Mouse (Mus musculus) heart, adult 2 months (tissue): ENCODE results near the gene Olfr6. TPM values are rescaled to one million over a fixed set of nuclear protein-coding genes. Genes with fewer than 3 reads are reported as not detected.
"Not testable (repeated sequence)": the region's sequence is repeated elsewhere in the genome, so short reads cannot be mapped to it uniquely, and the experiment has no call there.

ENCODE experiments used
- DNase-seq, 2 experiments: peaks; one replicate each; pipeline ENCODE4 v3.0.0; 2021
- H3K27ac ChIP-seq: fragments of 200-600 bp; 2 replicates; pipeline ENCODE4 v1.8.1; 2022
- H3K27me3 ChIP-seq: fragments of 200-500 bp; 2 replicates; pipeline ENCODE4 v1.6.1; 2012; ENCODE audit warnings: mild to moderate bottlenecking, low read length, inconsistent platforms, mixed read lengths; ENCODE audit not compliant: control insufficient read depth, insufficient read depth
- H3K36me3 ChIP-seq: fragments of 200-500 bp; 2 replicates; pipeline ENCODE4 v1.6.1; 2012; ENCODE audit warnings: low read length, inconsistent platforms; ENCODE audit not compliant: control insufficient read depth, insufficient read depth
- H3K4me1 ChIP-seq: fragments of 200-500 bp; 2 replicates; pipeline ENCODE4 v1.6.1; 2011; ENCODE audit warnings: low read length; ENCODE audit not compliant: control insufficient read depth, insufficient read depth
- H3K4me3 ChIP-seq: fragments of 200-600 bp; 2 replicates; pipeline ENCODE4 v1.8.1; 2022
- H3K79me2 ChIP-seq: fragments of 200-500 bp; replicated peaks from 2 replicates; pipeline ENCODE4 v1.6.1; 2012; ENCODE audit warnings: mild to moderate bottlenecking, inconsistent platforms, low read length, moderate library complexity, mixed read lengths; ENCODE audit not compliant: control insufficient read depth, insufficient read depth
- H3K9ac ChIP-seq: fragments of 200-500 bp; 2 replicates; pipeline ENCODE4 v1.6.1; 2012; ENCODE audit warnings: low read depth, mild to moderate bottlenecking, control low read depth, inconsistent platforms, low read length, mixed read lengths
- CTCF ChIP-seq: fragments of 200-600 bp; IDR thresholded peaks from 2 replicates; pipeline ENCODE4 v1.8.1; 2022; ENCODE audit warnings: antibody characterized with exemption, mild to moderate bottlenecking, moderate library complexity
- EP300 ChIP-seq: fragments of 200-500 bp; IDR thresholded peaks from 2 replicates; pipeline ENCODE4 v1.6.1; 2011; ENCODE audit warnings: low read depth, low read length, control low read depth; ENCODE audit not compliant: insufficient read depth
- POLR2A ChIP-seq: fragments of 200-500 bp; IDR thresholded peaks from 2 replicates; pipeline ENCODE4 v1.6.1; 2011; ENCODE audit warnings: mild to moderate bottlenecking, low read depth, low read length, control low read depth; ENCODE audit not compliant: insufficient read depth
- WGBS: fragments of 180-500 bp; shearing (Covaris S2); methylation state at CpG from one replicate; pipeline ENCODE4 v1.1.7; 2018; 5-methylcytosine and 5-hydroxymethylcytosine counted together
- intact Hi-C: fragments of 180-260 bp; cut with DNase I; formaldehyde crosslinking; loops from one replicate; pipeline ENCODE4 v1.15.1; 2025
- polyA plus RNA-seq: library from polyadenylated mRNA; depleted of rRNA; stranded (reverse); fragments of >200 nt; gene quantifications from 2 replicates; pipeline ENCODE4 v1.2.3, GENCODE M21; 2012; rRNA removed
- total RNA-seq, 2 experiments: library from RNA; stranded (reverse); gene quantifications; 2 replicates each; pipeline ENCODE4 v1.2.3; 2021

Olfr6 gene
- total and polyA plus RNA-seq, 3 experiments: not detected

DNA sequence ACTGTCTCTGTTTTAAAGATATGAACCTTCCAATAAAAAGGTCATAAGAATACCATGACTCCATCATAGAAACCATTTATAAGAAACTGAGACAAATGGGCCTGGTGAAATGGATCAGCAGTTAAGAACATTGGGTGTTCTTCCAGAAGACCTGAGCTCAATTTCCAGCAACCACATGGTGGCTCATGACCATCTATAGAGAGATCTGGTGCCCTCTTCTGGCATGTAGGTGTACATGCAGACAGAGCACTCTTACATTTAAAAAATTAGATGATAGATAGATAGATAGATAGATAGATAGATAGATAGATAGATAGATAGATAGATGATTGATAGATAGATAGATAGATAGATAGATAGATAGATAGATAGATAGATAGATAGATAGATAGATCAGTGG is 3.8 kb upstream of the Olfr6 start:
- DNase-seq, H3K36me3 ChIP-seq, H3K4me1 ChIP-seq, H3K27ac ChIP-seq, H3K79me2 ChIP-seq, H3K9ac ChIP-seq, H3K27me3 ChIP-seq, H3K4me3 ChIP-seq, intact Hi-C loops: not testable (repeated sequence)
- TF ChIP-seq CTCF: peak; percentile 47

DNA sequence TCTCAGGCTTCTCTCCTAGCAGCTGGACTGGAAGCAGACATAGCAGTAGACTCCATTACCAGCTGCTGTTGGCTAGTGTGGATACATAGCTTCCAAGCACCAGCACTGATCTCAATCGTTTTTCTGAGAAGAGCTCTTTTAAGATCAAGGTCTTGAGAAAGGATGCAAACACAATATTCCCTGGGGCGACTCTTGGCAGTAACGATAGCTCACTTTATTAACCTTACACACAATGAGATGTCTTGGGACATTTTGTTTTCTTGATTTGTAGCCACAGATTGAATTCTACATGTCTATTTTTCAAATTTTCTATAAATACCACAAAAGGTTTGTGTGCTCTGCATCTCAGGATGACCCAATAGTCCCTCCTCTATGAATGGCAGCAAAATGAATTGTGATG is 15.5 kb downstream of the Olfr6 start, which contains the start of gene Olfr710:
Gene Olfr710, minus strand, starts transcription at position 101 of the 400 bp plus-strand sequence.
- 65% methylated on average over 3 of the region's 3 CpGs for WGBS
- H3K27ac ChIP-seq: no peak within 1 kb of the TSS
- DNase-seq: no peak
- no peaks in the 10 kb centered on the region for H3K79me2 ChIP-seq
- intact Hi-C loops: no loop called here
- TF ChIP-seq EP300 (no peak), CTCF (no peak), POLR2A (no peak)
- no peak within 1 kb of the TSS for H3K9ac ChIP-seq
- no peaks in the 10 kb centered on the region for H3K36me3 ChIP-seq
- no peak within 1 kb of the TSS for H3K4me3 ChIP-seq
- no peaks in the 10 kb centered on the region for H3K27me3 ChIP-seq
- H3K4me1 ChIP-seq: no peaks in the 10 kb centered on the region

DNA sequence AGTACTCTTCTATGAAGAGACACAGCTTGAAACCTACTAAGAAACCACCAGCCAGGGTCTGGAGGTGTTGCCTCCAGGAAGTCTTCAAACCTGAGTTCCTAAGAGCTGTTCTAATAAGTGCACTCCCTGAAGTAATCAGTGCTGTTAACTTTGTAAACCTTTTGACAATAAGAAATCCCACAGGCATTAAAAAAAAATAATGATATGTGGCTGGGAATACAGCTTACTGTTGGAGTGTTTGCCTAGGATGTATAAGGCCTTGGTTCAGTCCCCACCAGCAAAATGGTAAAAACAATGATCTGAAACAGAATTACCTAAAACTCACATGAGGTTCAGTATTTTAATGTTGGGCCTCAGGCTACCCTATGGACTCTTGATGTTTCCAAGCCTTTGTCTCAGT is 31.6 kb downstream of the Olfr6 start, which contains the start of gene Olfr709-ps1:
Gene Olfr709-ps1, minus strand, starts transcription at position 101 of the 400 bp plus-strand sequence.
- H3K9ac ChIP-seq: no peak within 1 kb of the TSS
- H3K36me3 ChIP-seq: no peaks in the 10 kb centered on the region
- no peak within 1 kb of the TSS for H3K4me3 ChIP-seq
- intact Hi-C loops: no loop called here
- TF ChIP-seq EP300 (no peak), CTCF (no peak), POLR2A (no peak)
- H3K27ac ChIP-seq: no peak within 1 kb of the TSS
- H3K27me3 ChIP-seq: no peaks in the 10 kb centered on the region
- no peak for DNase-seq
- no peaks in the 10 kb centered on the region for H3K4me1 ChIP-seq
- H3K79me2 ChIP-seq: no peaks in the 10 kb centered on the region

DNA sequence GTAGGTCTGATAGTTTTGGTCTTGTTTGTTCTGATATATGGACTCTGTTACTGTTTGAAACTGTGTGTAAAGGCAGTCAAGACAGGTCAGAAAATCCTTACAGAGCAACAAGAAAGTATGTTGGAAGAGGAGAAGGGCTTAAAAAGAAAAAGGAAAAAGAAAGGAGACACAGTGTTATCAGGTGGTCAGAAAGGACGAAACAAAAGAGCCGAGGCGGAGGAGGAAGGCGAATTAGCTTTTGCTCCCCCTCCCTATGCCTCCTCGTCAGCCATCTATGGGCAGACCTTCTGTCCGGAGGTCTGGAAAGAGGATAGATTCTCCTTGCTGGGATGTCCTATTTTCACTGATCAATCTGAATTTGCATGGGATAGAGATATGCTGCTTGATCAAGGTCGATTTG is 42.8 kb downstream of the Olfr6 start:
- H3K27ac ChIP-seq, DNase-seq, H3K4me3 ChIP-seq, H3K27me3 ChIP-seq, H3K79me2 ChIP-seq, H3K9ac ChIP-seq, H3K36me3 ChIP-seq, H3K4me1 ChIP-seq, intact Hi-C loops: not testable (repeated sequence)
- WGBS: 83% methylated on average over 7 of the region's 7 CpGs

DNA sequence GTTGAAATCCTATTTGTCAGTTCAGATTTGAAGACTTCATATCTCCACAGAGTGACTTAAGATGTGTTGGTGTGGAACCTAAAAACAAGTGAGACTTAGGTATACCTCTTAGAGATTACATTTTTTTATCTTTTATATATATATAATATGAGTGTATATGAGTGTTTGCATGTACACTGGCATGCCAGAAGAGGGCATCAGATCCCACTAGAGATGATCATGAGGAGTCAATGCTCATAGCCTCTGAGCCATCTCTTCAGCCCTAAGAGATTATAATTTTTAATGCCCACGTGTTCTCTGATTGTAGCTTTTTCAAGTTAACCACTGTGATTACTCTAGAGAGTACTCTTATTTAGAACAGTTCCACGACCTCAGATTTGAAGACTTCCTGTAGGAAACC is 56.1 kb downstream of the Olfr6 start, which contains the start of gene Olfr1532-ps1:
Gene Olfr1532-ps1, plus strand, starts transcription at position 326 of the 400 bp plus-strand sequence.
- WGBS: 36% methylated on average over 2 of the region's 2 CpGs
- Histone ChIP-seq H3K9ac (no peak within 1 kb of the TSS), H3K4me1 (no peaks in the 10 kb centered on the region), H3K4me3 (no peak within 1 kb of the TSS), H3K79me2 (no peaks in the 10 kb centered on the region), H3K36me3 (no peaks in the 10 kb centered on the region), H3K27ac (no peak within 1 kb of the TSS), H3K27me3 (no peaks in the 10 kb centered on the region)
- TF ChIP-seq CTCF: no peak
- TF ChIP-seq POLR2A: no peak
- no peak for TF ChIP-seq EP300
- intact Hi-C loops: no loop called here
- DNase-seq: no peak

Other genes with a start within 250 kb of the Olfr6 start
- gene Olfr695, start 247.5 kb downstream of the Olfr6 start, total RNA-seq: not detected
- not detected in 2 replicates for gene Olfr695, start 247.5 kb downstream of the Olfr6 start, polyA plus RNA-seq
- gene Olfr697, start 221.5 kb downstream of the Olfr6 start, total RNA-seq: not detected
- gene Olfr697, start 221.5 kb downstream of the Olfr6 start, polyA plus RNA-seq: not detected in 2 replicates
- gene Olfr698, start 208.5 kb downstream of the Olfr6 start, total RNA-seq: not detected
- gene Olfr698, start 208.5 kb downstream of the Olfr6 start, polyA plus RNA-seq: not detected in 2 replicates
- not detected for gene Olfr699, start 170.7 kb downstream of the Olfr6 start, total RNA-seq
- not detected in 2 replicates for gene Olfr699, start 170.7 kb downstream of the Olfr6 start, polyA plus RNA-seq
- gene Olfr700, start 155.1 kb downstream of the Olfr6 start, total RNA-seq: not detected
- gene Olfr700, start 155.1 kb downstream of the Olfr6 start, polyA plus RNA-seq: not detected in 2 replicates
- gene Olfr701, start 149.8 kb downstream of the Olfr6 start, total RNA-seq: not detected
- gene Olfr701, start 149.8 kb downstream of the Olfr6 start, polyA plus RNA-seq: not detected in 2 replicates
- gene Olfr702, start 130.0 kb downstream of the Olfr6 start, total RNA-seq: not detected
- not detected in 2 replicates for gene Olfr702, start 130.0 kb downstream of the Olfr6 start, polyA plus RNA-seq
- gene Olfr703, start 120.6 kb downstream of the Olfr6 start, total RNA-seq: not detected
- not detected in 2 replicates for gene Olfr703, start 120.6 kb downstream of the Olfr6 start, polyA plus RNA-seq
- gene Olfr704, start 100.8 kb downstream of the Olfr6 start, total RNA-seq: not detected
- gene Olfr704, start 100.8 kb downstream of the Olfr6 start, polyA plus RNA-seq: not detected in 2 replicates
- gene Olfr705, start 87.0 kb downstream of the Olfr6 start, total RNA-seq: not detected
- not detected in 2 replicates for gene Olfr705, start 87.0 kb downstream of the Olfr6 start, polyA plus RNA-seq
- gene Olfr706, start 75.8 kb downstream of the Olfr6 start, total RNA-seq: not detected
- not detected in 2 replicates for gene Olfr706, start 75.8 kb downstream of the Olfr6 start, polyA plus RNA-seq
- not detected for gene Olfr707, start 62.7 kb downstream of the Olfr6 start, total RNA-seq
- gene Olfr707, start 62.7 kb downstream of the Olfr6 start, polyA plus RNA-seq: not detected in 2 replicates
- not detected for gene Olfr1532-ps1, start 55.9 kb downstream of the Olfr6 start, total RNA-seq
- gene Olfr1532-ps1, start 55.9 kb downstream of the Olfr6 start, polyA plus RNA-seq: not detected in 2 replicates
- not detected for gene Olfr709-ps1, start 31.7 kb downstream of the Olfr6 start, total RNA-seq
- not detected in 2 replicates for gene Olfr709-ps1, start 31.7 kb downstream of the Olfr6 start, polyA plus RNA-seq
- not detected for gene Olfr710, start 15.6 kb downstream of the Olfr6 start, total RNA-seq
- not detected in 2 replicates for gene Olfr710, start 15.6 kb downstream of the Olfr6 start, polyA plus RNA-seq
- not detected for gene Olfr711, start 11.5 kb upstream of the Olfr6 start, total RNA-seq
- gene Olfr711, start 11.5 kb upstream of the Olfr6 start, polyA plus RNA-seq: not detected in 2 replicates
- not detected for gene Olfr2, start 42.1 kb upstream of the Olfr6 start, total RNA-seq
- not detected in 2 replicates for gene Olfr2, start 42.1 kb upstream of the Olfr6 start, polyA plus RNA-seq
- gene Olfr713, start 67.2 kb upstream of the Olfr6 start, total RNA-seq: not detected
- gene Olfr713, start 67.2 kb upstream of the Olfr6 start, polyA plus RNA-seq: not detected in 2 replicates
- gene Olfr714, start 107.0 kb upstream of the Olfr6 start, total RNA-seq: not detected
- gene Olfr714, start 107.0 kb upstream of the Olfr6 start, polyA plus RNA-seq: not detected in 2 replicates
- gene Olfr17, start 129.3 kb upstream of the Olfr6 start, total RNA-seq: not detected
- gene Olfr17, start 129.3 kb upstream of the Olfr6 start, polyA plus RNA-seq: not detected in 2 replicates
- not detected for gene Olfr715b, start 146.4 kb upstream of the Olfr6 start, total RNA-seq
- gene Olfr715b, start 146.4 kb upstream of the Olfr6 start, polyA plus RNA-seq: not detected in 2 replicates
- gene Olfr715, start 167.1 kb upstream of the Olfr6 start, total RNA-seq: not detected
- gene Olfr715, start 167.1 kb upstream of the Olfr6 start, polyA plus RNA-seq: not detected in 2 replicates
- not detected for gene Olfr716, start 174.4 kb upstream of the Olfr6 start, total RNA-seq
- gene Olfr716, start 174.4 kb upstream of the Olfr6 start, polyA plus RNA-seq: not detected in 2 replicates
- gene Nlrp14, start 203.1 kb upstream of the Olfr6 start, total RNA-seq: not detected
- gene Nlrp14, start 203.1 kb upstream of the Olfr6 start, polyA plus RNA-seq: not detected in 2 replicates
- gene Rbmxl2, start 245.5 kb upstream of the Olfr6 start, total RNA-seq: not detected
- not detected in 2 replicates for gene Rbmxl2, start 245.5 kb upstream of the Olfr6 start, polyA plus RNA-seq